Comparison of ENCODE assay signal across 9 mouse cellular contexts in genomic region chr15:103627085-103627484, GRCm38 (mm10).
A peak's percentile ranks its signal among the peaks of the same experiment; 100 is the strongest.
DNase-seq lines count a peak whose midpoint lies in the region; ATAC-seq and TF ChIP-seq lines count a peak whose summit lies in the region.
"Had no signal": no experiment of that assay in that cellular context is flagged by ENCODE, and none has a peak within 500 bp of the region (broad histone marks: within the 10 kb centered on the region; RNA-seq: fewer than 3 reads in every experiment).

No protein-coding gene starts in this region.

- H3K27ac ChIP-seq in midbrain, postnatal 0 days (ENCODE audit: low read depth, low read length) = no peak overlapping the region
- no peak overlapping the region for H3K27ac ChIP-seq in midbrain, embryonic 10.5 days (replicated peaks)
- H3K27ac ChIP-seq in lung, embryonic 15.5 days = peak overlapping the region; percentile 64
- H3K27ac ChIP-seq: liver, embryonic 15.5 days had no signal

- WGBS in midbrain, postnatal 0 days = 48% methylated on average over 1 of the region's 1 CpGs
- WGBS in midbrain, embryonic 10.5 days = 25% methylated on average over 1 of the region's 1 CpGs
- 59% methylated on average over 1 of the region's 1 CpGs for WGBS in lung, embryonic 15.5 days

- no peaks in the 10 kb centered on the region for H3K27me3 ChIP-seq in midbrain, postnatal 0 days (ENCODE audit: insufficient read depth, low read length)
- no peaks in the 10 kb centered on the region for H3K27me3 ChIP-seq in midbrain, embryonic 10.5 days (ENCODE audit: low read depth, poor library complexity, severe bottlenecking)
- no peaks in the 10 kb centered on the region for H3K27me3 ChIP-seq in lung, embryonic 15.5 days
- H3K27me3 ChIP-seq: liver, embryonic 15.5 days had no signal

- H3K9me3 ChIP-seq in midbrain, postnatal 0 days (ENCODE audit: low read length) = no peaks in the 10 kb centered on the region
- H3K9me3 ChIP-seq in midbrain, embryonic 10.5 days (replicated peaks) = no peaks in the 10 kb centered on the region
- no peaks in the 10 kb centered on the region for H3K9me3 ChIP-seq in lung, embryonic 15.5 days
- H3K9me3 ChIP-seq: liver, embryonic 15.5 days had no signal

- H3K4me2 ChIP-seq in midbrain, postnatal 0 days (ENCODE audit: low read depth, low read length, poor library complexity, severe bottlenecking) = no peak overlapping the region
- H3K4me2 ChIP-seq in lung, embryonic 15.5 days = no peak overlapping the region
- H3K4me2 ChIP-seq: liver, embryonic 15.5 days had no signal

- no peaks in the 10 kb centered on the region for H3K4me1 ChIP-seq in midbrain, postnatal 0 days (ENCODE audit: insufficient read depth, low read length)
- H3K4me1 ChIP-seq in midbrain, embryonic 10.5 days = peaks cover 8% of the 10 kb centered on the region
- no peaks in the 10 kb centered on the region for H3K4me1 ChIP-seq in lung, embryonic 15.5 days
- H3K4me1 ChIP-seq: liver, embryonic 15.5 days had no signal

- no peak overlapping the region for H3K4me3 ChIP-seq in midbrain, postnatal 0 days (ENCODE audit: low read depth, low read length)
- H3K4me3 ChIP-seq in midbrain, embryonic 10.5 days = no peak overlapping the region
- H3K4me3 ChIP-seq in lung, embryonic 15.5 days = no peak overlapping the region
- H3K4me3 ChIP-seq: liver, embryonic 15.5 days had no signal

- H3K36me3 ChIP-seq in midbrain, postnatal 0 days (ENCODE audit: insufficient read depth, low read length) = no peaks in the 10 kb centered on the region
- H3K36me3 ChIP-seq in midbrain, embryonic 10.5 days = no peaks in the 10 kb centered on the region
- H3K36me3 ChIP-seq in lung, embryonic 15.5 days = no peaks in the 10 kb centered on the region
- H3K36me3 ChIP-seq: liver, embryonic 15.5 days had no signal

- TF ChIP-seq CTCF in midbrain, postnatal 0 days (IDR thresholded peaks at IDR 0.05) = no peak

- no peak overlapping the region for H3K9ac ChIP-seq in midbrain, postnatal 0 days (replicated peaks; ENCODE audit: low read length, poor library complexity, severe bottlenecking)
- H3K9ac ChIP-seq in lung, embryonic 15.5 days = no peak overlapping the region
- H3K9ac ChIP-seq: liver, embryonic 15.5 days had no signal

- peak; percentile 80 for DNase-seq in midbrain, postnatal 0 days (ENCODE audit: low spot score)
- DNase-seq in midbrain, embryonic 10.5 days (ENCODE audit: low spot score) = no peak
- peak; percentile 51 to 66 for DNase-seq in cerebellum, postnatal 10 days
- peak; percentile 76 for DNase-seq in kidney, adult 18-20 months
- no peak for DNase-seq in spleen, postnatal 4 days (ENCODE audit: low spot score in 2 of 2)

- no peak for ATAC-seq in midbrain, postnatal 0 days (ENCODE audit: low FRiP score)
- ATAC-seq in lung, embryonic 15.5 days (ENCODE audit: borderline replicate concordance, extremely low read depth, low FRiP score, low TSS enrichment) = peak; percentile 62; the same call in 1 of the 2 replicates
- no peak for ATAC-seq in erythroid progenitor cell, adult 5-6 weeks (replicated peaks; ENCODE audit: low FRiP score, poor library complexity, severe bottlenecking)
- no peak for ATAC-seq in activated CD4-positive, CD25-positive, alpha-beta regulatory T cell, adult 4 months

Comparison
In these comparisons a context has a peak if more than half of its experiments do, and no peak if none do; other contexts are left out.
1. DNase-seq: peak in midbrain, postnatal 0 days (single experiment), cerebellum, postnatal 10 days (2 of 2) and kidney, adult 18-20 months (single experiment); none in midbrain, embryonic 10.5 days (single experiment) and spleen, postnatal 4 days (0 of 2).